Mouse (Mus musculus) forebrain, embryonic 13.5 days (tissue): ENCODE measurements around the gene Slc4a3. TPM values are rescaled to one million over a fixed set of nuclear protein-coding genes. Genes with fewer than 3 reads are reported as not detected.

Experiments
- ATAC-seq: fragments of 200-750 bp; cut with Nextera tagmentation; 2 replicates; pipeline ENCODE4 v1.8.0; 2017
- H3K27ac ChIP-seq: fragments of 300-500 bp; sonication (generic); 2 replicates; pipeline ENCODE4 v1.5.1; 2015; ENCODE audit warnings: inconsistent platforms, mild to moderate bottlenecking, moderate library complexity
- H3K27me3 ChIP-seq: fragments of 300-500 bp; sonication (generic); 2 replicates; pipeline ENCODE4 v1.6.1; 2015; ENCODE audit warnings: mild to moderate bottlenecking, inconsistent platforms
- H3K36me3 ChIP-seq: fragments of 300-500 bp; sonication (generic); 2 replicates; pipeline ENCODE4 v1.6.1; 2015; ENCODE audit warnings: mild to moderate bottlenecking, inconsistent platforms; ENCODE audit not compliant: poor library complexity, severe bottlenecking
- H3K4me1 ChIP-seq: fragments of 300-500 bp; sonication (generic); 2 replicates; pipeline ENCODE4 v1.6.1; 2015; ENCODE audit warnings: inconsistent platforms
- H3K4me2 ChIP-seq: fragments of 300-500 bp; sonication (generic); 2 replicates; pipeline ENCODE4 v1.6.1; 2015; ENCODE audit warnings: inconsistent platforms, mild to moderate bottlenecking, moderate library complexity
- H3K4me3 ChIP-seq: fragments of 300-500 bp; sonication (generic); 2 replicates; pipeline ENCODE4 v1.5.1; 2015; ENCODE audit warnings: mild to moderate bottlenecking, inconsistent platforms
- H3K9ac ChIP-seq: fragments of 300-500 bp; sonication (generic); 2 replicates; pipeline ENCODE4 v1.6.1; 2015; ENCODE audit warnings: mild to moderate bottlenecking, inconsistent platforms
- H3K9me3 ChIP-seq: fragments of 300-500 bp; sonication (generic); replicated peaks from 2 replicates; pipeline ENCODE4 v1.6.1; 2016; ENCODE audit warnings: inconsistent platforms
- WGBS: fragments of 180-500 bp; shearing (Covaris S2); methylation state at CpG from one replicate; pipeline ENCODE4 v1.1.7; 2015; 5-methylcytosine and 5-hydroxymethylcytosine counted together
- polyA plus RNA-seq: library from polyadenylated mRNA; unstranded; fragments of >200 nt; fragmentation: Nextera tagmentation; extraction: Ambion mirVana; gene quantifications from 2 replicates; pipeline ENCODE4 v1.2.1, GENCODE M21; 2015

The Slc4a3 gene
- polyA plus RNA-seq, 1 experiment from 2014 or later = 20.9 TPM

DNA sequence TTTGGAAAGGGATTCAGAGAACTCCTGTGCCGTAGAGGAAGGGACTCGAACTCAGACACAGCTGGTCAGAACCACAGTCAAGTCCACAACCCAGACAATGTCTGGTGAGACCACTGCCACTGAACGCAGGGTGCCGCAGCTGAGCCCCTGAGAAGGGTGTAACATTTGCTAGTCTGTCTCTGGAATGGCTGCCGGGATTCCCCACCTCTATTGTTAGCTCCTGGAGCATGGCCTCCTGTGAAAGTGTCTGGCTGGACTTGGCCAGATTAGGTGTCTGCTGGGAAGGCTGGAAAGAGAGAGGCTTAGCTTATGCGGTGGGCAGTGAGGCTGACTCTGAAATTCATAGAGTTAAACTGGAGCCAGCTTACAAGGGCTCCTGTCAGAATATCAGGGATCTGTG is 24.3 kb downstream of the Slc4a3 start:
- Histone ChIP-seq H3K27ac (no peak overlapping the region), H3K4me3 (no peak overlapping the region), H3K9ac (no peak overlapping the region), H3K27me3 (no peaks in the 10 kb centered on the region; the same call in 1 of the 2 replicates), H3K36me3 (no peaks in the 10 kb centered on the region), H3K4me2 (no peak overlapping the region), H3K4me1 (0 out of 2 replicates have a peak, but pooled peaks cover 7% of the 10 kb centered on the region), H3K9me3 (no peaks in the 10 kb centered on the region)
- no peak for ATAC-seq
- WGBS = 65% methylated on average over 6 of the region's 6 CpGs

DNA sequence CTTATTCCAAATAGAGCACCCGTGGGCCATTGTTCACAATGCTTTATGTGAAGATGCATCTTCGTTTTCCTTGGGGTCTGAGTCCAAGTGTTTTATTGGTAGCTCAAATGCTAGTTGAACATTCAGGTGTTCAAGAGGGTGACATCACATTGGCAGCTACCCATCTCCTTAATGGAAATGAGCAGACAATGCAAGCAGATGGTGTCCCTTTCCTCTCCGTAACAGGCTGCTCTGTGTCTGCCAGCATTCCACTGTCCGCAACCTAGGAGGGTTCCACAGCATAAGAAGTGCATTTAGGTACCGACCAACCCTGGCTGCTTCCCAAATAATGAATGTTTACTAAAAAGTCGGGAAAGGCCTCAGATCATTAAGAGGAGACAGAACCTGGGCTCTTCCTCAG is 26.7 kb downstream of the Slc4a3 start:
- Histone ChIP-seq H3K27ac (no peak overlapping the region), H3K9ac (no peak overlapping the region), H3K4me2 (no peak overlapping the region), H3K27me3 (no peaks in the 10 kb centered on the region; the same call in 1 of the 2 replicates), H3K9me3 (no peaks in the 10 kb centered on the region), H3K36me3 (no peaks in the 10 kb centered on the region), H3K4me1 (0 out of 2 replicates have a peak, but pooled peaks cover 7% of the 10 kb centered on the region), H3K4me3 (no peak overlapping the region)
- 72% methylated on average over 6 of the region's 6 CpGs for WGBS
- no peak for ATAC-seq

DNA sequence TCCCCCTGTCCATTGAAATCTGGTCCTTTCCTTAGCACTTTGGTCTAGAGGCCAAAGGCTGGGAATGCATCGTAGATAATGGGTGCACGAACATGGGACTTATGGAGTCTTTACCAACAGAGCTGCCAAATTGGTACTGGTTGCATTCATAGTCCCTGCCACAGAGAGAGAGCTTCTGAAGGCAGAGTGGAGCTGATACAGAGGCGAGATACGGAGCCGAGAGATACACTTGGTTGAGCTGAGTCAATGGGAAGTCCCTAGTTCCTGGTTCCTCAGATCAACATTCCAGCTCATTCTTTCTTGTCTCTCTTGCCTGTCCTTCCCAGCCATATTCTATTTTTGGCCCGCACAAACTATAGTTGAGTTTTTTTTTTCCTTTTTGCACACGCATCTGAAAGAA is 27.6 kb downstream of the Slc4a3 start:
- WGBS = 85% methylated on average over 7 of the region's 7 CpGs

DNA sequence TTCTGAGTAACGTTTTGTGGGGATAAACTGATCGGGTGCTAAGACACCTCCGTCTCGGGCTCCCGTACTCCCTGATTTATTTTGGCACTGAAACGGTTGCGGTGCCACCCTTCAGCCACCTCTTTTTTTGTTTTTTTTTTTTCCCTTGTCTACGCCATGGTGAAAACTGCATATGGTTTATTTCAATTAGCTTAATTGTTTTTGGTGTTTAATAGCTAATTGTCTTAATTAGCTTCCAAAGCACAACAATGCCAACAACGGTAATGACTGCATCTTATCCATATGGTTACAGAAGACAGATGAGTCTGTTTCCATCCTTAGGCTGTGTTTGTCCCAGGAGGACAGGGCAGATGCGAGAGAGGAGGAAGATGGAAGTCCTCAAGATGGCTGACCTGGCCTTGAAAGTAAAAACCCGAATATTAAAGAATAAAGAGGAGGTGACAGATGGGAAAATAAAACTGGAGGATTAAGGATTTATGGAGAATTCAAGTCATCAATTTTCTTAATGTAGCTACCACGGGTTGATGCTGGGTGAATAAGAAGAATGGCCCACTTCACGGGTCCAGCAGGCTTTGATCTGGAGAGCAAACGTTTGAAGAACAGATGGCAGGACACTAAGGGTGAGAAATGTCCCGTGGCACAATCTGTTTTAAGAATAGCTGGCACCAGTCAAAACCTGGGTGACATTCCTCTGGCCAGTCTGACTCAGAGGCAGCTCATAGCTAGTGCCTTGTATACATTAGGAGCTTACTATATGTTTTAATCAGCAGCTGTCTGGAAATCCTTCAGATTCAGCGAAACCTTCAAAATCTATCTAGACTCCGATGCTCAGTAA is 28.6 kb downstream of the Slc4a3 start:
- WGBS = 57% methylated on average over 17 of the region's 17 CpGs
- Histone ChIP-seq H3K27ac (no peak overlapping the region), H3K4me2 (no peak overlapping the region), H3K27me3 (no peaks in the 10 kb centered on the region), H3K9me3 (no peaks in the 10 kb centered on the region), H3K36me3 (no peaks in the 10 kb centered on the region), H3K9ac (no peak overlapping the region), H3K4me3 (no peak overlapping the region), H3K4me1 (0 out of 2 replicates have a peak, but pooled peaks cover 7% of the 10 kb centered on the region)
- ATAC-seq = no peak

More for the DNA sequence above, 27.6 kb downstream of the Slc4a3 start:
- 0 out of 2 replicates have a peak, but pooled peaks cover 7% of the 10 kb centered on the region for H3K4me1 ChIP-seq
- no peak for ATAC-seq
- H3K9ac ChIP-seq = no peak overlapping the region
- H3K27ac ChIP-seq = no peak overlapping the region
- no peak overlapping the region for H3K4me3 ChIP-seq
- no peaks in the 10 kb centered on the region; the same call in 1 of the 2 replicates for H3K27me3 ChIP-seq
- no peaks in the 10 kb centered on the region for H3K36me3 ChIP-seq
- no peaks in the 10 kb centered on the region for H3K9me3 ChIP-seq
- H3K4me2 ChIP-seq = no peak overlapping the region

- H3K4me1 ChIP-seq = peaks cover 11% of the 10 kb centered on the region
- no peak overlapping the region for H3K4me2 ChIP-seq
- WGBS = 19% methylated on average over 7 of the region's 7 CpGs
- ATAC-seq = 0 out of 2 replicates have a peak, but pooled peaks have one; percentile 48
- H3K27ac ChIP-seq = peak overlapping the region; percentile 48; the same call in 1 of the 2 replicates
- H3K9ac ChIP-seq = no peak overlapping the region
- H3K4me3 ChIP-seq = no peak overlapping the region
- H3K36me3 ChIP-seq = no peaks in the 10 kb centered on the region
- H3K9me3 ChIP-seq = no peaks in the 10 kb centered on the region
- H3K27me3 ChIP-seq = no peaks in the 10 kb centered on the region
Measured at GRCm38 (mm10) chr1:75581936-75582624, 36.0 kb downstream of the Slc4a3 start.

DNA sequence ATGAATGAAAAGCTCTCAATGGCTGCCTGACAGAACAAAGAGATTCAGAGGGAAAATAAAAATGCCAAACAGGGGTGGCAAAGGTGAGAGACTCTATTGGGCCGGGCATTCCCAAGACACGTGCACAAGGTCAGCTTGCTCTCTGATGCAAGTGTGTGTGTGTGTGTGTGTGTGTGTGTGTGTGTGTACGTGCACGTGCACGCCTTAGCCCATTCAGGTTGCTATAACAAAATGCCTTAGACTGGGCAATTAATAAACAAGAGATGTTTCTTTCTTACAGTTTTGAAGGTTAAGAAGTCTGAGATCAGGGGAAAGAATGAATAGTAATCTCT is 36.5 kb downstream of the Slc4a3 start:
- H3K4me2 ChIP-seq = no peak overlapping the region
- no peaks in the 10 kb centered on the region for H3K36me3 ChIP-seq
- H3K9ac ChIP-seq = no peak overlapping the region
- H3K9me3 ChIP-seq = no peaks in the 10 kb centered on the region
- H3K4me1 ChIP-seq = peaks cover 11% of the 10 kb centered on the region
- peak overlapping the region; percentile 48; the same call in 1 of the 2 replicates for H3K27ac ChIP-seq
- ATAC-seq = 0 out of 2 replicates have a peak, but pooled peaks have one; percentile 30
- WGBS = 53% methylated on average over 5 of the region's 5 CpGs
- no peaks in the 10 kb centered on the region for H3K27me3 ChIP-seq
- no peak overlapping the region for H3K4me3 ChIP-seq

DNA sequence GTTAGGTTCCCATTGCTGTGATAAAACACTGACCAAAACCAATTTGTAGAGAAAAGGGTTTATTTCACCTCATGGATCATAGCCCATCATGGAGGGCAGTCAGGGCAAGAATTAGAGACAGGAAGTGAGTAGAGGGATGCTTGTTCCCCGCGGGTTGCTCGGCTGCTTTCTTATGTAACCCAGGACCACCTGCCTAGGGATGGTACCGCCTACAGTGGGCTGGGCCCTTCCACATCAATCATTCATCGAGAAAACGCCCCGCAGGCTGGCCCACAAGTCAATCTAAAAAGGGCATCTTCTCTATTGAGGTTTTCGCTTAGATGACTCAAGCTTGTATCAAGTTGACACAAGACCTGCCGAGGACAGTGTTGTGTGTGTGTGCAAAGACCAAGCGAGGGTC is 37.0 kb downstream of the Slc4a3 start:
- Histone ChIP-seq H3K4me1 (peaks cover 13% of the 10 kb centered on the region), H3K27me3 (no peaks in the 10 kb centered on the region), H3K9me3 (no peaks in the 10 kb centered on the region), H3K36me3 (no peaks in the 10 kb centered on the region), H3K27ac (no peak overlapping the region), H3K4me2 (no peak overlapping the region), H3K4me3 (no peak overlapping the region), H3K9ac (no peak overlapping the region)
- ATAC-seq = no peak
- WGBS = 79% methylated on average over 10 of the region's 10 CpGs

- no peaks in the 10 kb centered on the region for H3K27me3 ChIP-seq
- no peak overlapping the region for H3K27ac ChIP-seq
- no peak overlapping the region for H3K4me2 ChIP-seq
- peaks cover 27% of the 10 kb centered on the region for H3K4me1 ChIP-seq
- no peaks in the 10 kb centered on the region for H3K36me3 ChIP-seq
- no peak overlapping the region for H3K4me3 ChIP-seq
- H3K9ac ChIP-seq = no peak overlapping the region
- no peak for ATAC-seq
- WGBS = 94% methylated on average over 3 of the region's 3 CpGs
- H3K9me3 ChIP-seq = no peaks in the 10 kb centered on the region
Measured at GRCm38 (mm10) chr1:75586791-75587190, 40.7 kb downstream of the Slc4a3 start.

DNA sequence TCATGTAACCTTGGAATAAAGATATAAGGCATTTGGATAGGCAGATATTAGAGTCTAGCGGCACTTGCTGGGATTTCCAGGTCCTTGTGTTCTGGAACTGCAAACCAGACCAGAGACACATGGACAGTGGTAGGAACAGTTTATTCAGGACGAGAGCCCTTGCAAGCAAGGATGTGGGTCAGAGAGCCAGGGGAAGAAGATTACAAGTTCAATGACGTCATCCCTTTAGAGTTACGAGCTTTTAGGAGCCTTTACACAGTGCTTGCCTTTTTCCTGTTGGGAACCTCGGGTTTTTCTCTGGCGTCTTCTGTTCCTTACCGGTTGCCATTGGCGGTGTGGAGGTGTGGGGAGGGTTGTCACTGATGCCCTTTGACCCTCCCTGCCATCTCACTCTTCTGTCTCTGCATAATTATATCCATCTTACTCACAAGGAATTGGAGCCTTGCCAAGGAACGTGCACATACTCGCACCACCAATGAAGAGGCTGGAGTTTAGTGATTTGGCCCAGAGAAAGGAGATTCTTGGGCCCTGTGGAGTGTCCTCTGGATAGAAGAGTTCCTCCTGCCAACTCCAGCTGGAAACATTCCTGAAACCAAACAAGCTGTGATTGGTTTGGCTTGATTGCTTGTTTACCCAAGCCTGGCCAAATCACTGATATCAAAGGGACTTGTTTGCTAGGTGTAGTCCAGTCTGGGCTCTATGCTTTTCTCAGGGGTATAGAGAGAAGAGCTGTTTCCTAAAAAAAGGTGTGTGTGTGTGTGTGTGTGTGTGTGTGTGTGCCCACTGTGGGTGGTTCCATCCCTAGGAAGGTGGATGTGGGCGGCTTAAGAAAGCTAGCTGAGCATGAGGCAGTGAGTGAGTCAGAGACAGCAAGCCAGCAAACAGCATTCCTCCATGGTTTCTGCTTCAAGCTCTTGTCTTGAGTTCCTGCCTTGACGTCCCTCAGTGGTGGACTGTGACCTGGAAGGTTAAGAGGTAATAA is 42.0 kb downstream of the Slc4a3 start:
- Histone ChIP-seq H3K9me3 (no peaks in the 10 kb centered on the region), H3K36me3 (no peaks in the 10 kb centered on the region), H3K27ac (no peak overlapping the region), H3K9ac (no peak overlapping the region), H3K27me3 (no peaks in the 10 kb centered on the region), H3K4me3 (no peak overlapping the region), H3K4me2 (no peak overlapping the region), H3K4me1 (peaks cover 20% of the 10 kb centered on the region)
- WGBS = 66% methylated on average over 12 of the region's 12 CpGs
- no peak for ATAC-seq

DNA sequence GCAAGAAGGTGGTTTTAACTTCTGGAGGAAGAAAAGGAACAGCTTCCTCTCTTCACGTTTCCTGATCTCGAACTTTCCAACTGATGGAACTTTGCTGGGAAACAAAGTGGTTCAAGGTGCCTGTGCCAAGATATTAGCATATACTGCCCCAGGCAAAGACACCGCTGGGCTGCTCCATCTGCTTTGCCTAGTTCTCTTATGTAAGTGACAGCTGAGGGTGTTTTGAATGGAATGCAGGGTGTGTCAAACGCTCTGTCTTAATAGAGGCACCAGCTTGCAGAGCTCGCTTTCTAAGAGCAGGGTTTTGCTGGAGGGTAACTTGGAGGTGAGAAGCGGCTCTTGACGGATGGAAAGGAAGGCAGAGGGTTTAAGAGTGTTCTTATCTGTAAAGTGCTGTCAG is 42.8 kb downstream of the Slc4a3 start:
- H3K4me3 ChIP-seq = no peak overlapping the region
- no peaks in the 10 kb centered on the region for H3K36me3 ChIP-seq
- H3K4me2 ChIP-seq = no peak overlapping the region
- H3K27ac ChIP-seq = no peak overlapping the region
- H3K9me3 ChIP-seq = no peaks in the 10 kb centered on the region
- WGBS = 26% methylated on average over 7 of the region's 7 CpGs
- no peaks in the 10 kb centered on the region for H3K27me3 ChIP-seq
- peaks cover 20% of the 10 kb centered on the region for H3K4me1 ChIP-seq
- H3K9ac ChIP-seq = no peak overlapping the region
- peak; percentile 61; the same call in 1 of the 2 replicates for ATAC-seq

DNA sequence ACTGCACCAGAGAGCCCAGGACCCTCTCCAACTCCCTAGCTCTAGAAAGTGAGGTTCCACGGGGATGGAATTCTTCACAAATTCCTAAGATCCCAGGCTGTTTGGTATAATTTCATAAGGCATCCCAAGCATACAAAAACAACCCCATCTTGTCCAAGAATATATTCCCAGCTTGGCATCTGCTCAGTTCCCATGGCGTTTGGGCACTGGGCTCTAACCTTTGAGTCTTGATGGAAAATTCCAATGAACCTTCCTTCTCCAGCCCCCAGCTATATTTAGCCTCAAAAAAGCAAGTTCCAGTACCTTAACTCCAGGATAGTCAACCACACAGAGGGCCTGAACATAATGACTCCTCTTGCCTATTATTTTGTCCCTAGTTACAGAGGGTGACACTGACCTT is 43.9 kb downstream of the Slc4a3 start:
- Histone ChIP-seq H3K9ac (no peak overlapping the region), H3K36me3 (no peaks in the 10 kb centered on the region), H3K9me3 (no peaks in the 10 kb centered on the region), H3K27ac (no peak overlapping the region), H3K4me1 (peaks cover 20% of the 10 kb centered on the region), H3K27me3 (no peaks in the 10 kb centered on the region), H3K4me3 (no peak overlapping the region), H3K4me2 (no peak overlapping the region)
- WGBS = 92% methylated on average over 2 of the region's 2 CpGs
- ATAC-seq = no peak
